Mouse (Mus musculus) myocyte (in vitro differentiated cells): ENCODE measurements around the gene Epha3.

Experiments
- MAX ChIP-seq: IDR thresholded peaks from one replicate; pipeline ENCODE4 v1.6.1; 2011; ENCODE audit warnings: low read depth, mild to moderate bottlenecking, control low read depth
- REST ChIP-seq: IDR thresholded peaks from one replicate; pipeline ENCODE4 v1.6.1; 2011; ENCODE audit warnings: mild to moderate bottlenecking, control low read depth, moderate library complexity; ENCODE audit not compliant: insufficient read depth, insufficient read length

GRCm38 (mm10) chr16:63794292-63794691 is 69.7 kb downstream of the Epha3 start:
- TF ChIP-seq REST (no peak), MAX (no peak)
